Mouse (Mus musculus) CD4-positive, CD25-positive, alpha-beta regulatory T cell, adult 2 months (primary cell): ENCODE measurements around the gene Etnk2.
A peak's percentile ranks its signal among the peaks of the same experiment; 100 is the strongest.

Source experiments
- DNase-seq: peaks from one replicate; pipeline ENCODE4 v3.0.0-alpha.2; 2012; ENCODE audit warnings: low read depth, low spot score

The Etnk2 gene

GRCm38 (mm10) chr1:133417113-133417512 is 53.7 kb downstream of the Etnk2 start:
- DNase-seq, result no peak

GRCm38 (mm10) chr1:133417539-133417938 is 54.2 kb downstream of the Etnk2 start:
- DNase-seq, result no peak

- DNase-seq, result peak; percentile 33
Observed at GRCm38 (mm10) chr1:133418164-133418800, 54.9 kb downstream of the Etnk2 start.

- no peak for DNase-seq
Observed at GRCm38 (mm10) chr1:133419178-133419834, 55.9 kb downstream of the Etnk2 start.

- DNase-seq, result no peak
Observed at GRCm38 (mm10) chr1:133420491-133420890, 57.1 kb downstream of the Etnk2 start.

- DNase-seq, result no peak
Observed at GRCm38 (mm10) chr1:133421061-133421460, 57.7 kb downstream of the Etnk2 start.

- no peak for DNase-seq
Observed at GRCm38 (mm10) chr1:133421975-133422570, 58.7 kb downstream of the Etnk2 start.

- no peak for DNase-seq
Observed at GRCm38 (mm10) chr1:133422615-133423161, 59.3 kb downstream of the Etnk2 start.

GRCm38 (mm10) chr1:133423166-133423542 is 59.8 kb downstream of the Etnk2 start:
- no peak for DNase-seq

- peak; percentile 10 for DNase-seq
Observed at GRCm38 (mm10) chr1:133423543-133424480, 60.4 kb downstream of the Etnk2 start, which contains the start of gene Sox13. Gene Sox13, minus strand, starts transcription at chr1:133424377.

GRCm38 (mm10) chr1:133424547-133425140 is 61.3 kb downstream of the Etnk2 start:
- DNase-seq, result no peak
